Mouse (Mus musculus) forebrain, embryonic 16.5 days (tissue): ENCODE measurements around the gene Suco. TPM values are rescaled to one million over a fixed set of nuclear protein-coding genes. Genes with fewer than 3 reads are reported as not detected.

Source experiments
- ATAC-seq: fragments of 200-750 bp; cut with Nextera tagmentation; 2 replicates; pipeline ENCODE4 v1.8.0; 2017; ENCODE audit warnings: mild to moderate bottlenecking, moderate library complexity
- H3K27ac ChIP-seq: fragments of 300-500 bp; sonication (generic); 2 replicates; pipeline ENCODE4 v1.5.1; 2014; ENCODE audit warnings: low read length, control low read depth
- H3K27me3 ChIP-seq: fragments of 300-500 bp; sonication (generic); replicated peaks from 2 replicates; pipeline ENCODE4 v1.6.1; 2014; ENCODE audit warnings: low read length; ENCODE audit not compliant: control insufficient read depth, insufficient read depth
- H3K36me3 ChIP-seq: fragments of 300-500 bp; sonication (generic); 2 replicates; pipeline ENCODE4 v1.6.1; 2014; ENCODE audit not compliant: control insufficient read depth, insufficient read depth
- H3K4me1 ChIP-seq: fragments of 300-500 bp; sonication (generic); replicated peaks from 2 replicates; pipeline ENCODE4 v1.6.1; 2014; ENCODE audit warnings: low read length; ENCODE audit not compliant: control insufficient read depth, insufficient read depth
- H3K4me2 ChIP-seq: fragments of 300-500 bp; sonication (generic); 2 replicates; pipeline ENCODE4 v1.6.1; 2014; ENCODE audit warnings: mild to moderate bottlenecking, low read length, control low read depth
- H3K4me3 ChIP-seq: fragments of 300-500 bp; sonication (generic); replicated peaks from 2 replicates; pipeline ENCODE4 v1.5.1; 2014; ENCODE audit warnings: mild to moderate bottlenecking, low read length, control low read depth
- H3K9ac ChIP-seq: fragments of 300-500 bp; sonication (generic); replicated peaks from 2 replicates; pipeline ENCODE4 v1.6.1; 2014; ENCODE audit warnings: low read depth, low read length, control low read depth
- H3K9me3 ChIP-seq: fragments of 300-500 bp; sonication (generic); 2 replicates; pipeline ENCODE4 v1.6.1; 2016; ENCODE audit warnings: low read length; ENCODE audit not compliant: control insufficient read depth
- WGBS: fragments of 180-500 bp; shearing (Covaris S2); extraction: QIAGEN DNeasy Blood & Tissue Kit; methylation state at CpG from one replicate; pipeline ENCODE4 v1.1.7; 2014; 5-methylcytosine and 5-hydroxymethylcytosine counted together
- polyA plus RNA-seq: library from polyadenylated mRNA; unstranded; fragments of >200 nt; fragmentation: Nextera tagmentation; extraction: Ambion mirVana; gene quantifications from 2 replicates; pipeline ENCODE4 v1.2.1, GENCODE M21; 2015

Suco gene
- polyA plus RNA-seq, 1 experiment from 2014 or later, result 19.4 TPM

- H3K4me1 ChIP-seq, result no peaks in the 10 kb centered on the region
- no peaks in the 10 kb centered on the region for H3K36me3 ChIP-seq
- H3K4me3 ChIP-seq, result no peak overlapping the region
- H3K9ac ChIP-seq, result no peak overlapping the region
- no peak for ATAC-seq
- 80% methylated on average over 10 of the region's 10 CpGs for WGBS
- no peak overlapping the region for H3K27ac ChIP-seq
- no peaks in the 10 kb centered on the region for H3K9me3 ChIP-seq
- no peak overlapping the region for H3K4me2 ChIP-seq
- H3K27me3 ChIP-seq, result no peaks in the 10 kb centered on the region
Observed at GRCm38 (mm10) chr1:161896130-161896529, 19.6 kb upstream of the Suco start.

- no peaks in the 10 kb centered on the region for H3K9me3 ChIP-seq
- no peak overlapping the region for H3K27ac ChIP-seq
- H3K4me3 ChIP-seq, result no peak overlapping the region
- H3K27me3 ChIP-seq, result no peaks in the 10 kb centered on the region
- no peaks in the 10 kb centered on the region for H3K4me1 ChIP-seq
- 96% methylated on average over 3 of the region's 3 CpGs for WGBS
- no peak overlapping the region for H3K9ac ChIP-seq
- no peak for ATAC-seq
- H3K4me2 ChIP-seq, result no peak overlapping the region
- no peaks in the 10 kb centered on the region for H3K36me3 ChIP-seq
Observed at GRCm38 (mm10) chr1:161895014-161895413, 18.5 kb upstream of the Suco start.

- WGBS, result 77% methylated on average over 2 of the region's 2 CpGs
- H3K9me3 ChIP-seq, result no peaks in the 10 kb centered on the region
- no peaks in the 10 kb centered on the region for H3K27me3 ChIP-seq
- no peaks in the 10 kb centered on the region for H3K36me3 ChIP-seq
- no peaks in the 10 kb centered on the region for H3K4me1 ChIP-seq
- H3K4me3 ChIP-seq, result no peak overlapping the region
- no peak overlapping the region for H3K4me2 ChIP-seq
- ATAC-seq, result no peak
- no peak overlapping the region for H3K9ac ChIP-seq
- H3K27ac ChIP-seq, result no peak overlapping the region
Observed at GRCm38 (mm10) chr1:161894553-161894952, 18.1 kb upstream of the Suco start.

- 85% methylated on average over 2 of the region's 2 CpGs for WGBS
- no peak overlapping the region for H3K4me3 ChIP-seq
- H3K36me3 ChIP-seq, result no peaks in the 10 kb centered on the region
- ATAC-seq, result no peak
- H3K4me1 ChIP-seq, result no peaks in the 10 kb centered on the region
- H3K9ac ChIP-seq, result no peak overlapping the region
- no peaks in the 10 kb centered on the region for H3K27me3 ChIP-seq
- H3K27ac ChIP-seq, result no peak overlapping the region
- H3K9me3 ChIP-seq, result no peaks in the 10 kb centered on the region
- H3K4me2 ChIP-seq, result no peak overlapping the region
Observed at GRCm38 (mm10) chr1:161894126-161894525, 17.6 kb upstream of the Suco start.

GRCm38 (mm10) chr1:161888823-161889222 is 12.3 kb upstream of the Suco start:
- no peak for ATAC-seq
- Histone ChIP-seq H3K4me1 (no peaks in the 10 kb centered on the region), H3K4me2 (no peak overlapping the region), H3K9ac (no peak overlapping the region), H3K36me3 (no peaks in the 10 kb centered on the region), H3K9me3 (no peaks in the 10 kb centered on the region), H3K27me3 (no peaks in the 10 kb centered on the region), H3K27ac (no peak overlapping the region), H3K4me3 (no peak overlapping the region)
- 91% methylated on average over 3 of the region's 3 CpGs for WGBS

- Histone ChIP-seq H3K4me3 (no peak overlapping the region), H3K4me1 (no peaks in the 10 kb centered on the region), H3K9me3 (no peaks in the 10 kb centered on the region), H3K9ac (no peak overlapping the region), H3K27ac (no peak overlapping the region), H3K4me2 (no peak overlapping the region), H3K36me3 (no peaks in the 10 kb centered on the region), H3K27me3 (no peaks in the 10 kb centered on the region)
- ATAC-seq, result no peak
- 80% methylated on average over 12 of the region's 12 CpGs for WGBS
Observed at GRCm38 (mm10) chr1:161887679-161888260, 11.3 kb upstream of the Suco start.

- ATAC-seq, result no peak
Observed at GRCm38 (mm10) chr1:161885762-161886161, 9.3 kb upstream of the Suco start.

GRCm38 (mm10) chr1:161877580-161878142 is 1.2 kb upstream of the Suco start:
- no peaks in the 10 kb centered on the region for H3K27me3 ChIP-seq
- no peak for ATAC-seq
- H3K9me3 ChIP-seq, result no peaks in the 10 kb centered on the region
- H3K4me1 ChIP-seq, result peaks cover 18% of the 10 kb centered on the region
- 21% methylated on average over 5 of the region's 5 CpGs for WGBS
- H3K9ac ChIP-seq, result peak overlapping the region; percentile 53
- peak overlapping the region; percentile 52 for H3K4me2 ChIP-seq
- H3K27ac ChIP-seq, result no peak overlapping the region
- no peaks in the 10 kb centered on the region for H3K36me3 ChIP-seq
- peak overlapping the region; percentile 94 for H3K4me3 ChIP-seq

More at GRCm38 (mm10) chr1:161885762-161886161, 9.3 kb upstream of the Suco start:
- WGBS, result 77% methylated on average over 1 of the region's 1 CpGs
- Histone ChIP-seq H3K27me3 (no peaks in the 10 kb centered on the region), H3K9ac (no peak overlapping the region), H3K36me3 (no peaks in the 10 kb centered on the region), H3K4me2 (no peak overlapping the region), H3K4me3 (no peak overlapping the region), H3K9me3 (no peaks in the 10 kb centered on the region), H3K27ac (no peak overlapping the region), H3K4me1 (no peaks in the 10 kb centered on the region)

GRCm38 (mm10) chr1:161875706-161876552 is 553 bp downstream of the Suco start:
- Histone ChIP-seq H3K9ac (peak overlapping the region; percentile 95), H3K27me3 (no peaks in the 10 kb centered on the region)
- 0% methylated on average over 34 of the region's 34 CpGs for WGBS

More at GRCm38 (mm10) chr1:161875706-161876552, 553 bp downstream of the Suco start:
- peak overlapping the region; percentile 98 for H3K27ac ChIP-seq
- peak overlapping the region; percentile 94 for H3K4me3 ChIP-seq
- H3K9me3 ChIP-seq, result no peaks in the 10 kb centered on the region
- H3K4me2 ChIP-seq, result peak overlapping the region; percentile 89
- peak; percentile 43; the same call in 1 of the 2 replicates for ATAC-seq
- H3K36me3 ChIP-seq, result no peaks in the 10 kb centered on the region
- H3K4me1 ChIP-seq, result peaks cover 18% of the 10 kb centered on the region
